Mouse (Mus musculus) kidney, postnatal 0 days (tissue): ENCODE results near the gene Deaf1. TPM values are rescaled to one million over a fixed set of nuclear protein-coding genes. Genes with fewer than 3 reads are reported as not detected.
"Not testable (repeated sequence)": the region's sequence is repeated elsewhere in the genome, so short reads cannot be mapped to it uniquely, and the experiment has no call there.

Experiments used
- ATAC-seq: fragments of 200-750 bp; cut with Nextera tagmentation; replicated peaks from 2 replicates; pipeline ENCODE4 v1.8.0; 2017; ENCODE audit warnings: low read depth, moderate number of reproducible peaks, moderate TSS enrichment, moderate library complexity; ENCODE audit not compliant: low FRiP score
- DNase-seq: peaks from one replicate; pipeline ENCODE4 v3.0.0-alpha.2; 2016; ENCODE audit warnings: low spot score
- H3K27ac ChIP-seq: fragments of 300-500 bp; sonication (generic); 2 replicates; pipeline ENCODE4 v1.5.1; 2014; ENCODE audit warnings: mild to moderate bottlenecking
- H3K27me3 ChIP-seq: fragments of 300-500 bp; sonication (generic); 2 replicates; pipeline ENCODE4 v1.6.1; 2014; ENCODE audit warnings: low read length, mixed read lengths; ENCODE audit not compliant: insufficient read depth
- H3K36me3 ChIP-seq: fragments of 300-500 bp; sonication (generic); 2 replicates; pipeline ENCODE4 v1.6.1; 2014; ENCODE audit warnings: low read length, mixed read lengths; ENCODE audit not compliant: insufficient read depth
- H3K4me1 ChIP-seq: fragments of 300-500 bp; sonication (generic); replicated peaks from 2 replicates; pipeline ENCODE4 v1.6.1; 2014; ENCODE audit warnings: antibody characterized with exemption, low read length, mixed read lengths; ENCODE audit not compliant: insufficient read depth
- H3K4me2 ChIP-seq: fragments of 300-500 bp; sonication (generic); 2 replicates; pipeline ENCODE4 v1.6.1; 2014; ENCODE audit warnings: mild to moderate bottlenecking, low read length, moderate library complexity, mixed read lengths
- H3K4me3 ChIP-seq: fragments of 300-500 bp; sonication (generic); replicated peaks from 2 replicates; pipeline ENCODE4 v1.5.1; 2014; ENCODE audit warnings: low read depth, low read length
- H3K9ac ChIP-seq: fragments of 300-500 bp; sonication (generic); 2 replicates; pipeline ENCODE4 v1.6.1; 2014; ENCODE audit warnings: low read depth, low read length
- H3K9me3 ChIP-seq: fragments of 300-500 bp; sonication (generic); replicated peaks from 2 replicates; pipeline ENCODE4 v1.6.1; 2016; ENCODE audit warnings: low read length, inconsistent platforms, mixed read lengths
- CTCF ChIP-seq: IDR thresholded peaks from 2 replicates; pipeline ENCODE4 v1.5.1; 2016; ENCODE audit warnings: antibody characterized with exemption, low read depth, mild to moderate bottlenecking, moderate library complexity
- WGBS: fragments of 180-500 bp; shearing (Covaris S2); extraction: QIAGEN DNeasy Blood & Tissue Kit; methylation state at CpG from one replicate; pipeline ENCODE4 v1.1.7; 2014; 5-methylcytosine and 5-hydroxymethylcytosine counted together
- polyA plus RNA-seq: library from polyadenylated mRNA; unstranded; fragments of >200 nt; fragmentation: Nextera tagmentation; extraction: Ambion mirVana; gene quantifications from 2 replicates; pipeline ENCODE4 v1.2.1, GENCODE M21; 2015

Deaf1 gene
- polyA plus RNA-seq, 1 experiment from 2014 or later, result 64.2 TPM

DNA sequence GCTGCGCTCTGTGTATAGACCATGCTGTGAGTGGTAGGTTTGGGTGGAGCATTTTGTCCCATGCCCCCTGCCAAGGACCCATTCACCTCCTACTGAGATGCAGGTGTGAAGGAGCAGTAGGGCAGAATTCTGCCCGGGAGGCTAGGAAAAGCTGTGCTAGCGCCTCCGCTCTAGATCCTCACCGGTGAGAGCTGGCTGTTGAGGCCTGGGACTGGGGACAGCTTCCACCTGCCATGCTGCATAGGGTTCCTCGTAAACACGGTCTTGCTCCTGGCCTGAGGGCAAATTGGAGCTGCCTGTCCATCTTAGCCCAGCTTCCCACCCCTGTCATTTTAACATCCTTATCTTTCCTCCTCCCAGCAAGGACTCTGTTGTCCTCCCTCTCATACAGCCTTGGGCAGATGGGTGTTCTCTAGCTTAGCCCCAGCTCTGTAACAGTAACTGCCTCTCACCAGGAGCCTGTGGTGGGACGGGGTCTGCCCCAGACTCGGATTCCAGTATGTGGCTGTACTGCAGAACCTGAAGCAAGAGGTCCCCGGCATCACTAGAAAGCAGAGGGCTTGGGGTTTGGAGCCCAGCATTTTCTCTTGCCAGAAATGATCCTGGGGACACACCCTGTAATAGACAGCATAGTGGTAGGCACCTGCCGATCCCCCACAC lies 63.3 kb downstream of the Deaf1 start:
- Histone ChIP-seq H3K36me3 (peaks cover 46% of the 10 kb centered on the region), H3K9me3 (no peaks in the 10 kb centered on the region), H3K9ac (no peak overlapping the region), H3K27ac (no peak overlapping the region), H3K4me2 (0 out of 2 replicates have a peak overlapping the region, but pooled peaks have one; percentile 67), H3K27me3 (no peaks in the 10 kb centered on the region), H3K4me1 (no peaks in the 10 kb centered on the region), H3K4me3 (no peak overlapping the region)
- WGBS, result 72% methylated on average over 11 of the region's 11 CpGs
- TF ChIP-seq CTCF, result no peak
- DNase-seq (no peak), ATAC-seq (no peak)

DNA sequence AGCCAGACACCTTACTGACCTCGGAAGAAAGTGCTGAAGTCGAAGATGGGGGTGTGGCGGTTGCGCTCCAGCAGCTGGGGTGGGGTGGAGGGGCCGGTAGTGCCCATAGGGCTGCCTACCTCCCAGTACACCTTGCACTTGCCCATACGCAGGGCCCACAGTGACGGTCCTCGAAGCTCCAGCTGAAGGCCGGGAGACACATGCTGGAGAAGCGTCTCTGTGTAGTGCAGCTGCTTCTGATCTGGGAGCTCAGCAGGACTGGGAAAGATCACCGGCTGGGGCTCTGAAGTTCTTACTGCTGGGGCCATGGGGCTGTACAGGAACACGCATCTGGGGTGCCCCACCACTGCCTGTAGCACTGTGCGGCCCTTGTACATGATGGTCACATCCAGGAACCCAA lies 63.9 kb downstream of the Deaf1 start:
- Histone ChIP-seq H3K9me3 (no peaks in the 10 kb centered on the region), H3K27ac (no peak overlapping the region), H3K27me3 (no peaks in the 10 kb centered on the region), H3K9ac (no peak overlapping the region), H3K36me3 (peaks cover 52% of the 10 kb centered on the region), H3K4me1 (no peaks in the 10 kb centered on the region), H3K4me3 (no peak overlapping the region), H3K4me2 (no peak overlapping the region)
- DNase-seq (no peak), ATAC-seq (no peak)
- TF ChIP-seq CTCF, result no peak
- WGBS, result 90% methylated on average over 13 of the region's 13 CpGs

DNA sequence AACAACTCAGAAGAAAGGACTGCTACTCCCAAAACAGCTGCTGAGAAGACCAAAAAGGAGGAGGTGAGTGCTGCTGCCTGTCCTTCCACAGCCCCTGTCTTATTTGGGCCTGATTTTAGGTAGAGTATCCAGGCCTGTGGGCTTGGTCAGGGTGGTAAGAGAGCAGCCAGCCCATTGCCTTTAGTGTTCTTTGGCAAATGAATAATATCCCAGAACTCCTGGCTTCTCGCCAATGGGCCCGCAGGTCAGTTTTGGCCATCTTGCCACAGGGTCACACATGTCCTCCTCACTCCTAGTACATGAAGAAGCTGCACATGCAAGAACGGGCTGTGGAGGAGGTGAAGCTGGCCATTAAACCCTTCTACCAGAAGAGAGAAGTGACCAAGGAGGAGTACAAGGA lies 66.0 kb downstream of the Deaf1 start:
- WGBS, result 88% methylated on average over 3 of the region's 3 CpGs
- no peak for TF ChIP-seq CTCF
- H3K36me3 ChIP-seq, result peaks cover 73% of the 10 kb centered on the region
- no peak overlapping the region for H3K4me2 ChIP-seq
- H3K9ac ChIP-seq, result no peak overlapping the region
- no peaks in the 10 kb centered on the region for H3K9me3 ChIP-seq
- H3K4me1 ChIP-seq, result no peaks in the 10 kb centered on the region
- H3K27me3 ChIP-seq, result no peaks in the 10 kb centered on the region
- H3K4me3 ChIP-seq, result no peak overlapping the region
- ATAC-seq (no peak), DNase-seq (no peak)
- H3K27ac ChIP-seq, result no peak overlapping the region

DNA sequence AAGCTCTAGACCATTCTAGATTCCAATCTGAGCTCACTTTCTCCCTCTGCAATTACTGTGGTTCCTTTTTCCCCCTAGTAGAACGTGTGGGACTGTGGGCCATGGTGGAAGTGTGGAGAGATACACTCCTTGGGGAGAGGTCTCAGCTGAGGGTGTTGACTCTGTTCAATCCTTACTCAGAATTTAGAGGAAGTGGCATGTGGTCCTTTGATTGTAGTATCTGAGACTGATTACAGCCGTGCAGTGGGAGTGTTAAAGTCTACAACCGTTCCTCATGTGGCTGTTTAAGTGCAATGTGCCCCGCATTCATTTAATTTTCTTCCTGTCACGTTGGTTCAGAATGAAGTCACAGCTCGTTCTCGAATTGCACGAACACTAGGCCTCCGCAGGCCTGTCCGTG lies 71.3 kb downstream of the Deaf1 start:
- Histone ChIP-seq H3K27ac (no peak overlapping the region), H3K36me3 (peaks cover 73% of the 10 kb centered on the region), H3K4me3 (no peak overlapping the region), H3K9ac (no peak overlapping the region), H3K4me2 (no peak overlapping the region), H3K4me1 (no peaks in the 10 kb centered on the region), H3K9me3 (no peaks in the 10 kb centered on the region), H3K27me3 (no peaks in the 10 kb centered on the region)
- ATAC-seq (no peak), DNase-seq (no peak)
- WGBS, result 89% methylated on average over 10 of the region's 10 CpGs
- no peak for TF ChIP-seq CTCF

DNA sequence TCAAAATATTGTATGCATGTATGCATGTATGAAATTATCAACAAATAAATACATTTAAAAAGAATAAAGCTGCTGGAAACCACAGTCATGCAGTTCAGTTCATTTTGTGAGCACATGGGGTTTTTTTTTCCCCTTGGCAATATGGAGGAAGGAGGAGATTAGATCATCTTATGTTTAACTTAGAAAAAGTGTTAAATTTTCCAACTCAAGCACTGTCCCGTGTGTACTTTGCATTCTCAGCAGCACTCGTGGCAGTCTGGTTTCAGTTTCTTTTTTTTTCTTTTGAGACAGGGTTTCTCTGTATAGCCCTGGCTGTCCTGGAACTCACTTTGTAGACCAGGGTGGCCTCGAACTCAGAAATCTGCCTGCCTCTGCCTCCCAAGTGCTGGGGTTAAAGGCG lies 77.0 kb downstream of the Deaf1 start:
- not testable (repeated sequence) for H3K27ac ChIP-seq, H3K4me3 ChIP-seq
- 91% methylated on average over 4 of the region's 4 CpGs for WGBS

More for the DNA sequence above, 77.0 kb downstream of the Deaf1 start:
- not testable (repeated sequence) for H3K9me3 ChIP-seq, H3K4me1 ChIP-seq, ATAC-seq, DNase-seq, H3K4me2 ChIP-seq, H3K9ac ChIP-seq, H3K27me3 ChIP-seq
- peaks cover 59% of the 10 kb centered on the region for H3K36me3 ChIP-seq

Other genes starting within 250 kb of the Deaf1 start
- 11.1 and 13.4 TPM in 2 replicates for gene Pkp3, start 249.5 kb downstream of the Deaf1 start, polyA plus RNA-seq
- 54.1 and 59.6 TPM in 2 replicates for gene Sigirr, start 227.1 kb downstream of the Deaf1 start, polyA plus RNA-seq
- gene Ano9, start 209.9 kb downstream of the Deaf1 start, polyA plus RNA-seq, result 6.9 and 8.1 TPM in 2 replicates
- 75.3 and 85.1 TPM in 2 replicates for gene Ptdss2, start 205.3 kb downstream of the Deaf1 start, polyA plus RNA-seq
- 136 and 147 TPM in 2 replicates for gene Rnh1, start 154.8 kb downstream of the Deaf1 start, polyA plus RNA-seq
- gene Hras, start 133.7 kb downstream of the Deaf1 start, polyA plus RNA-seq, result 91.5 and 95.5 TPM in 2 replicates
- gene Lrrc56, start 133.5 kb downstream of the Deaf1 start, polyA plus RNA-seq, result 9.9 and 10.8 TPM in 2 replicates
- gene Lmntd2, start 113.6 kb downstream of the Deaf1 start, polyA plus RNA-seq, result 2.6 and 2.9 TPM in 2 replicates
- 61.5 and 62.5 TPM in 2 replicates for gene Rassf7, start 111.8 kb downstream of the Deaf1 start, polyA plus RNA-seq
- gene Phrf1, start 98.9 kb downstream of the Deaf1 start, polyA plus RNA-seq, result 37.2 and 39.8 TPM in 2 replicates
- gene Irf7, start 61.2 kb downstream of the Deaf1 start, polyA plus RNA-seq, result 14.5 and 21.1 TPM in 2 replicates
- 40.1 and 41.2 TPM in 2 replicates for gene Cdhr5, start 50.9 kb downstream of the Deaf1 start, polyA plus RNA-seq
- gene Sct, start 48.6 kb downstream of the Deaf1 start, polyA plus RNA-seq, result 35.1 and 37.9 TPM in 2 replicates
- gene Drd4, start 35.7 kb downstream of the Deaf1 start, polyA plus RNA-seq, result 1.8 and 2.2 TPM in 2 replicates
- 40.5 and 45.3 TPM in 2 replicates for gene Tmem80, start within 50 bp of the Deaf1 start, polyA plus RNA-seq
- 76.5 and 77.1 TPM in 2 replicates for gene Eps8l2, start 11.2 kb upstream of the Deaf1 start, polyA plus RNA-seq
- 420 and 440 TPM in 2 replicates for gene Taldo1, start 64.5 kb upstream of the Deaf1 start, polyA plus RNA-seq
- 50.0 and 52.0 TPM in 2 replicates for gene Gatd1, start 86.4 kb upstream of the Deaf1 start, polyA plus RNA-seq
- 2.2 and 2.3 TPM in 2 replicates for gene Cend1, start 101.8 kb upstream of the Deaf1 start, polyA plus RNA-seq
- 15.8 and 17.3 TPM in 2 replicates for gene Slc25a22, start 110.2 kb upstream of the Deaf1 start, polyA plus RNA-seq
- gene Pidd1, start 116.3 kb upstream of the Deaf1 start, polyA plus RNA-seq, result 3.6 and 5.1 TPM in 2 replicates
- gene Rplp2, start 119.7 kb upstream of the Deaf1 start, polyA plus RNA-seq, result 1,479 and 1,595 TPM in 2 replicates
- 68.0 and 72.9 TPM in 2 replicates for gene Pnpla2, start 127.5 kb upstream of the Deaf1 start, polyA plus RNA-seq
- 16.1 and 20.5 TPM in 2 replicates for gene Cracr2b, start 133.4 kb upstream of the Deaf1 start, polyA plus RNA-seq
- gene Cd151, start 139.7 kb upstream of the Deaf1 start, polyA plus RNA-seq, result 36.1 and 37.2 TPM in 2 replicates
- gene Polr2l, start 147.4 kb upstream of the Deaf1 start, polyA plus RNA-seq, result 68.5 and 72.2 TPM in 2 replicates
- 109 and 115 TPM in 2 replicates for gene Tspan4, start 147.6 kb upstream of the Deaf1 start, polyA plus RNA-seq
- gene Chid1, start 212.2 kb upstream of the Deaf1 start, polyA plus RNA-seq, result 30.0 and 33.7 TPM in 2 replicates
- 56.0 and 64.8 TPM in 2 replicates for gene Ap2a2, start 234.5 kb upstream of the Deaf1 start, polyA plus RNA-seq